Mouse (Mus musculus) layer of hippocampus, adult 11-12 months (tissue): ENCODE results near the gene Nxpe3.
"Not testable (repeated sequence)": the region's sequence is repeated elsewhere in the genome, so short reads cannot be mapped to it uniquely, and the experiment has no call there.

Experiments used
- DNase-seq: peaks from one replicate; pipeline ENCODE4 v3.0.0; 2022; ENCODE audit warnings: low spot score

Nxpe3 gene

GRCm38 (mm10) chr16:55890346-55891136, 4.5 kb downstream of the Nxpe3 start:
- DNase-seq, result no peak

GRCm38 (mm10) chr16:55889451-55889850, 5.6 kb downstream of the Nxpe3 start:
- DNase-seq, result no peak

GRCm38 (mm10) chr16:55888584-55888960, 6.5 kb downstream of the Nxpe3 start:
- DNase-seq, result no peak

- DNase-seq, result no peak
These were observed 7.1 kb downstream of the Nxpe3 start for GRCm38 (mm10) chr16:55887814-55888583.

GRCm38 (mm10) chr16:55884246-55884645, 10.8 kb downstream of the Nxpe3 start:
- no peak for DNase-seq

- DNase-seq, result no peak
These were observed 19.1 kb downstream of the Nxpe3 start for GRCm38 (mm10) chr16:55876025-55876424.

- no peak for DNase-seq
These were observed 31.3 kb downstream of the Nxpe3 start for GRCm38 (mm10) chr16:55863832-55864231.

GRCm38 (mm10) chr16:55863149-55863815, 31.8 kb downstream of the Nxpe3 start:
- DNase-seq, result peak; percentile 77

- no peak for DNase-seq
These were observed 34.0 kb downstream of the Nxpe3 start for GRCm38 (mm10) chr16:55861104-55861503.

- not testable (repeated sequence) for DNase-seq
These were observed 35.7 kb downstream of the Nxpe3 start for GRCm38 (mm10) chr16:55859421-55859820.

GRCm38 (mm10) chr16:55858465-55858864, 36.6 kb downstream of the Nxpe3 start:
- peak; percentile 73 for DNase-seq

- DNase-seq, result peak; percentile 73
These were observed 42.0 kb downstream of the Nxpe3 start for GRCm38 (mm10) chr16:55852943-55853727.

GRCm38 (mm10) chr16:55852515-55852914, 42.6 kb downstream of the Nxpe3 start:
- DNase-seq, result no peak

GRCm38 (mm10) chr16:55850485-55850884, 44.6 kb downstream of the Nxpe3 start:
- no peak for DNase-seq

- DNase-seq, result no peak
These were observed 47.4 kb downstream of the Nxpe3 start for GRCm38 (mm10) chr16:55847679-55848078.

GRCm38 (mm10) chr16:55844847-55845246, 50.2 kb downstream of the Nxpe3 start:
- DNase-seq, result no peak

GRCm38 (mm10) chr16:55843919-55844318, 51.2 kb downstream of the Nxpe3 start:
- no peak for DNase-seq

GRCm38 (mm10) chr16:55843134-55843533, 52.0 kb downstream of the Nxpe3 start:
- DNase-seq, result no peak

- no peak for DNase-seq
These were observed 53.6 kb downstream of the Nxpe3 start for GRCm38 (mm10) chr16:55841506-55841905.

GRCm38 (mm10) chr16:55838510-55839474, 56.3 kb downstream of the Nxpe3 start, which contains the start of gene Nfkbiz:
TSS of gene Nfkbiz (minus strand) at chr16:55838899.
- peak; percentile 76 for DNase-seq

- DNase-seq, result no peak
These were observed 57.0 kb downstream of the Nxpe3 start for GRCm38 (mm10) chr16:55838129-55838509.
